Mouse (Mus musculus) left cerebral cortex, postnatal 25 days (tissue): ENCODE measurements around the gene Duoxa1. TPM values are rescaled to one million over a fixed set of nuclear protein-coding genes. Genes with fewer than 3 reads are reported as not detected.

Experiments
- DNase-seq, 2 experiments: peaks; one replicate each; pipeline ENCODE4 v3.0.0; 2022; ENCODE audit warnings: low spot score in 2 of 2, mixed read lengths in 1 of 2
- intact Hi-C: fragments of 180-260 bp; cut with DNase I; formaldehyde crosslinking; loops from one replicate; pipeline ENCODE4 v1.15.1; 2025
- total RNA-seq, 2 experiments: library from RNA; stranded (reverse); gene quantifications; 2 replicates each; pipeline ENCODE4 v1.2.3; 2021

The Duoxa1 gene
- total RNA-seq, 2 experiments from 2014 or later = not detected

DNA sequence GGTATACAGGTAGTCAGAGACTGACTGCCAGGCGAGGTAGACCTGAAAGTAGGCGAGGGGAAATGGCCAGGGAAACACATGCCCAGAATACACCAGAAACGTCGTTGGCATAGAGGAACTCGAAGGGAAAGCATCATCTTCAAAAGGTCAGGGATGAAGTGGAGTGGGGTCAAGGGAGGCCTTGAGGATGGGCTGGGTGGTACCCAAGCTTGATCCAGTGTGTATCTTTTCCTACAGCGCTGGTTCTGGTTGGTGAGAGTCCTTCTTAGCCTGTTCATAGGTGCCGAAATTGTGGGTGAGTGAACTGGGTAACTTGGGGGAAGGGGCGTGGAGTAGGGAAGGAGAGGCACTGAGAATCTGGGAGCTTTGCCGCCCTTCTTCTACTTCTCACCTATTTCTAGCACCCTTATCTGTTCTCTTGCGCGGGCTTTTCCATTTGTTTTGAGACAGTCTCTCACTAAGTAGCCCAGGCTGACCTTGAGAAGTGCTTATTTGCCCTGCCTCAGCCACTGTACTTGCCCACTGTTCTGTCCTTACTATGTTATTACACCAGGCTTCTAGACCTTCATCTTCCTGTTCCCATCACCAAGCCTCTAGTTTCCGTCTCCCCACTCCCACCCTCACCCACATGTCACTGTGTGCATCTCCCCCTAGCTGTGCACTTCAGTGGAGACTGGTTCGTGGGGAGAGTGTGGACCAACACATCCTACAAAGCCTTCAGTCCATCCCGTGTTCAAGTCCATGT lies 13.4 kb downstream of the Duoxa1 start:
- DNase-seq = no peak
- intact Hi-C loops = loop anchor here (5.0 kb wide), 1 partner anchor 77 kb away; no protein-coding TSS in a partner anchor

GRCm38 (mm10) chr2:122298596-122299490 lies 14.7 kb downstream of the Duoxa1 start, which contains the start of gene Duoxa2:
Gene Duoxa2 (plus strand): TSS chr2:122298900.
- intact Hi-C loops = no loop called here
- no peak for DNase-seq

GRCm38 (mm10) chr2:122298096-122298499 lies 15.4 kb downstream of the Duoxa1 start, which contains the start of gene Duox2:
Gene Duox2 (minus strand): TSS chr2:122298449.
- intact Hi-C loops = no loop called here
- DNase-seq = no peak

- intact Hi-C loops = no loop called here
- DNase-seq = no peak
Measured at GRCm38 (mm10) chr2:122297271-122298095, 16.0 kb downstream of the Duoxa1 start.

GRCm38 (mm10) chr2:122294916-122295315 lies 18.6 kb downstream of the Duoxa1 start:
- no peak for DNase-seq
- intact Hi-C loops = no loop called here

- no peak for DNase-seq
Measured at GRCm38 (mm10) chr2:122286137-122286536, 27.4 kb downstream of the Duoxa1 start.

DNA sequence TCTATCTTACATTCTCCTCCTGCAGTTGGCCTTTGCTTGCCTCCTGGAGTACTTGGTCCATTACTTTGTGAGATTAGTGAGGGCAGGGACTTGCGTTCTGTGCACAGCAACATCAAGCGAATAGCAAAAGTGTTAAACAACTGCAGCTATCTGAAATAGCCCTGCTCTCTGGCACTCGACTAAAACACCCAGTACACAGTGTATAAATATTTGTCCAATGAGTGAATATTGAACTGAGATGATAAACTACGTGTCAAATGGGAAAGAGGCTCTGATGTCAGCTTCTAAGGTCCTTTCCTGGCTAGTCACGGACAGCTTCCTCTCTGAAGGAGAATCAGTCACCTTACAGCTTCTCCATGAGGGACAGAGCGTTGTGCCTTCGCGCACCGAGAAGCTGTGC lies 29.4 kb downstream of the Duoxa1 start:
- intact Hi-C loops = no loop called here
- DNase-seq = no peak

More at GRCm38 (mm10) chr2:122286137-122286536, 27.4 kb downstream of the Duoxa1 start:
- intact Hi-C loops = no loop called here

DNA sequence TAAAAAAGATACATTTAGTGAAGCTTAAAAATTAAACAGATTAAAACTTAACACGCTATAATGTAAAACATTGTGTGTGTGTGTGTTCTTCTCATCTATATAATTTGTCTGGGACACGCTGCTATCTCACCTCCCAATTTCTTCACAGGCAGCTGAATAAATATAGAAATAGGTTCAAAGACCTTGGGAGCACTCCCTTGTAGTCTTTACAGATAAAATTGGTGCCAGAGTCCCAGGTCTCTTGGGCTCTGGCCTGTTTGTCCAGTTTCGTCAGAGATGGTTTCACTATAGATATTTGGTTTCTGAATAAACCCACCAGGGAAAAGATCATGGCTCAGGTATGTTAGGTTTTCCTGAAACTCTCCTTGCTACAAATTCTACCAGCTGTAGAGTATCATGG lies 34.8 kb downstream of the Duoxa1 start:
- DNase-seq = no peak
- intact Hi-C loops = no loop called here

DNA sequence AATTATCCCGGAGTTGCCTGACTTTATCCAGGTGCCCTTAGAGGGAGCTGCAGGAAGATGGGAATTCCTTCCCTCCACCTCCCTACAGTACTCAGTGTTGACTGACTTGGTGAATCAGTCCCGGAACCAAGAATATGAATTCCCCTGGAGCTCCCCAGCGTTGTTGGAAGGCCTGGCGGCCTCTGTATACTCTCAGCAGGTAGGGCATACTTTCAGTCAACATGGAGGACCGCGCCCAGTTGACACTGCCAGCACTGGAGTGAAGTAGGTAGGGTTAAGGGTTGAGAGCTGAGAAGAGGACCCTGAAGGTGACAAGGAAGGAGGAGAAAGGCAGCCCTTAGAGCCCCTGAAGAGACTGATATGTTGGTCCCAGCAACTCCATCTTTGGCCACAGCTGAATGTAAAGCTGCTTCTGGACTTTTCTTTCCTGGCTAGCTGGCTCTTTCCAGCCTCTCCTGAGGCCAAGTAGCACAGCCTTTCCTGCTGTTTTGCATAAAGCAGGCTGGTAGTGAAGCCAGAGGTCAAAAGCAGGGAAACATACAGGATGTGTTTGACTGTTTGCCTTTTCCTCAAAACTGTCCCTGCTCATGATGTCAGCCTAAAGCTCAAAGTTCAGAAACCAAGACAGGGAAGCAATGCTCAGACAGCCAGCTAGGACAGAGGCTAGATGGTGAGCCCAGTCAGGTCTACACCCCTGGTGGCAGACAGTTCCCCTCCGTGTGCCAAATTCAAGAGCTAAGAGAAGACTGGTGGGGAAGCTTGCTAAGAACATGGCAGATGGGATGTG lies 46.9 kb downstream of the Duoxa1 start:
- intact Hi-C loops = no loop called here

DNA sequence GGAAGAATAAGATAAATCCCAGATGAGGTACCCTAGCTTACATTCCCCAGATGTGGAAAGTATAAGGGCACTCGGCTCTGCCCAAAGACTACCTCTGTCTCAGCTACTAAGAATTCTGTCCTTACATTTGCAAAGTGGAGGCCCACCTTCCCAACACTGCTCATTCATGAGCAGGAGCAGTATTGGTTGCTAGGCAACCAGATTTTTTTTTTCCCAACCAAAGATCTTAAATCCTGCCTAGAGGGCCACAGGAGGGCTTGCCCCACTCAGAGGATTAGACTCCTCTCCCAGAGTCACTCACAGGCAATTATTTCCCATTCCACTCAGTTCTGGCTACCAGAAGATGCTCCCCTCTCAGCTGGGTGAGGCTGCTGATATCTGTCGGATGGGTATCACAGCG lies 48.8 kb downstream of the Duoxa1 start:
- peak; percentile 3 to 22 for DNase-seq
- intact Hi-C loops = no loop called here

More for the DNA sequence above, 46.9 kb downstream of the Duoxa1 start:
- no peak for DNase-seq

DNA sequence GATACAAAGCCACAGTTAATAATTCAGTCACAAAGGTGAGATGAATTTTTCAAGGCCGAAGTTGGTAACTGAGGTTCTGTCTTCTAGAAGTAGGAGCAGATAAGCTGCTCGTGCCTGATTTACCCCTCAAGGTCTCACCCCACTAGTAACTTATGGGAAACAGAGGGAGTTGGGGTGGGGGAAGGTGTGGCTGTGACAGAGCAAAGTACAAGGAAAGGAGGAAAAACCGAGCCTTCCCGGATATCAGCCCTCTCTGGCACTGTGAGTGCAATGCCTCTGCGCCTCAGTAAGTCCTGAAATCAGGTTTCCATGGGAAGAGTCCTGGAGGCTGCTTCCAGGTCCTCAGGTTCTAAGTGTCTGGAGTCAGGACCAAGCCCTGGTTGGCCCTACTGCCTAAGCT lies 52.8 kb downstream of the Duoxa1 start:
- intact Hi-C loops = no loop called here
- no peak for DNase-seq

- intact Hi-C loops = no loop called here
- DNase-seq = peak; percentile 13 to 80
Measured at GRCm38 (mm10) chr2:122255997-122256396, 57.5 kb downstream of the Duoxa1 start.

Other genes starting within 250 kb of the Duoxa1 start
- 10 to 100 TPM; 14.9 to 16.6 TPM for gene Spg11, start 195.3 kb downstream of the Duoxa1 start, total RNA-seq
- 100 to 1,000 TPM; 104 to 107 TPM for gene B2m, start 166.0 kb downstream of the Duoxa1 start, total RNA-seq
- not detected for gene Trim69, start 153.0 kb downstream of the Duoxa1 start, total RNA-seq
- gene Patl2, start 127.5 kb downstream of the Duoxa1 start, total RNA-seq = not detected
- gene Terb2, start 127.5 kb downstream of the Duoxa1 start, total RNA-seq = not detected
- 10 to 100 TPM; 14.8 to 14.9 TPM for gene Sord, start 79.0 kb downstream of the Duoxa1 start, total RNA-seq
- gene Duox2, start 15.3 kb downstream of the Duoxa1 start, total RNA-seq = under 1 TPM in 1 of 2 experiments, not detected in 1; 0.07 TPM
- not detected for gene Duoxa2, start 14.8 kb downstream of the Duoxa1 start, total RNA-seq
- gene Duox1, start 1.9 kb upstream of the Duoxa1 start, total RNA-seq = under 1 TPM in 1 of 2 experiments, not detected in 1; 0.07 TPM
- 10 to 100 TPM; 64.9 to 72.2 TPM for gene Shf, start 55.4 kb upstream of the Duoxa1 start, total RNA-seq
- gene Slc28a2, start 112.7 kb upstream of the Duoxa1 start, total RNA-seq = not detected
- gene Gm14085, start 171.2 kb upstream of the Duoxa1 start, total RNA-seq = under 1 TPM in 1 of 2 experiments, not detected in 1; 0.09 TPM